Mouse (Mus musculus): Measurements from ENCODE around the gene Cdh12.

GRCm38 (mm10) chr15:20667350-20667749 is 218.3 kb downstream of the Cdh12 start:
- no peak for TF ChIP-seq GATA1 (IDR thresholded peaks at IDR 0.05; ENCODE audit: borderline replicate concordance, low read length)
- TF ChIP-seq FLI1 (IDR thresholded peaks at IDR 0.05; ENCODE audit: low read length): no peak
